Mouse (Mus musculus) myocyte (in vitro differentiated cells): ENCODE measurements around the gene Zmynd8. TPM values are rescaled to one million over a fixed set of nuclear protein-coding genes. Genes with fewer than 3 reads are reported as not detected.

Source experiments
- H3K27me3 ChIP-seq: one replicate; pipeline ENCODE4 v1.6.1; 2011; ENCODE audit not compliant: control insufficient read depth, insufficient read depth, insufficient read length
- H3K36me3 ChIP-seq: one replicate; pipeline ENCODE4 v1.6.1; 2011; ENCODE audit not compliant: control insufficient read depth, insufficient read depth
- H3K4me2 ChIP-seq: one replicate; pipeline ENCODE4 v1.6.1; 2011; ENCODE audit warnings: low read depth, control low read depth
- H3K4me3 ChIP-seq: one replicate; pipeline ENCODE4 v1.5.1; 2011; ENCODE audit warnings: mild to moderate bottlenecking, control low read depth, moderate library complexity
- H3K79me2 ChIP-seq: one replicate; pipeline ENCODE4 v1.6.1; 2011; ENCODE audit not compliant: control insufficient read depth, insufficient read depth
- H3ac ChIP-seq: one replicate; pipeline ENCODE4 v1.6.1; 2011; ENCODE audit not compliant: control insufficient read depth, insufficient read length
- CEBPB ChIP-seq: IDR thresholded peaks from 2 replicates; pipeline ENCODE4 v1.6.1; 2011; ENCODE audit warnings: mild to moderate bottlenecking, moderate library complexity; ENCODE audit not compliant: poor library complexity, insufficient read depth, severe bottlenecking
- E2F4 ChIP-seq: IDR thresholded peaks from one replicate; pipeline ENCODE4 v1.6.1; 2011; ENCODE audit warnings: mild to moderate bottlenecking, control low read depth, moderate library complexity; ENCODE audit not compliant: insufficient read depth
- MAX ChIP-seq: IDR thresholded peaks from one replicate; pipeline ENCODE4 v1.6.1; 2011; ENCODE audit warnings: low read depth, mild to moderate bottlenecking, control low read depth
- MYOD1 ChIP-seq, 3 experiments: IDR thresholded peaks; one replicate each; pipeline ENCODE4 v1.6.1; 2011; ENCODE audit warnings: control low read depth in 2 of 3, low read depth in 2 of 3, mild to moderate bottlenecking in 2 of 3, moderate library complexity in 1 of 3; ENCODE audit not compliant: insufficient read length in 2 of 3, control insufficient read depth in 1 of 3
- MYOG ChIP-seq, 3 experiments: IDR thresholded peaks; one replicate each; pipeline ENCODE4 v1.6.1; 2011; ENCODE audit warnings: control low read depth in 2 of 3, low read depth in 2 of 3, mild to moderate bottlenecking in 2 of 3; ENCODE audit not compliant: insufficient read length in 2 of 3, control insufficient read depth in 1 of 3, insufficient read depth in 1 of 3
- POLR2A ChIP-seq: IDR thresholded peaks from one replicate; pipeline ENCODE4 v1.6.1; 2011; ENCODE audit warnings: low read depth, mild to moderate bottlenecking, control low read depth, moderate library complexity; ENCODE audit not compliant: insufficient read length
- POLR2AphosphoS2 ChIP-seq: IDR thresholded peaks from one replicate; pipeline ENCODE4 v1.6.1; 2011; ENCODE audit warnings: low read depth, control low read depth; ENCODE audit not compliant: insufficient read length
- REST ChIP-seq: IDR thresholded peaks from one replicate; pipeline ENCODE4 v1.6.1; 2011; ENCODE audit warnings: mild to moderate bottlenecking, control low read depth, moderate library complexity; ENCODE audit not compliant: insufficient read depth, insufficient read length
- SRF ChIP-seq: IDR thresholded peaks from one replicate; pipeline ENCODE4 v1.6.1; 2011; ENCODE audit warnings: low read depth; ENCODE audit not compliant: control insufficient read depth, insufficient read length
- TCF12 ChIP-seq: IDR thresholded peaks from one replicate; pipeline ENCODE4 v1.6.1; 2011; ENCODE audit warnings: mild to moderate bottlenecking, control low read depth; ENCODE audit not compliant: poor library complexity, insufficient read depth, severe bottlenecking
- TCF3 ChIP-seq: IDR thresholded peaks from one replicate; pipeline ENCODE4 v1.6.1; 2011; ENCODE audit warnings: low read depth, control low read depth; ENCODE audit not compliant: insufficient read length
- USF1 ChIP-seq: IDR thresholded peaks from one replicate; pipeline ENCODE4 v1.6.1; 2011; ENCODE audit warnings: low read depth, mild to moderate bottlenecking, control low read depth, moderate library complexity
- polyA plus RNA-seq: library from polyadenylated mRNA; unstranded; fragments of >200 nt; fragmentation: generic; extraction: Trizol; gene quantifications from one replicate; pipeline ENCODE4 v1.2.1, GENCODE M21; 2012; ENCODE audit warnings: missing spikeins

Gene Zmynd8
- polyA plus RNA-seq, 1 experiment = 20.9 TPM

DNA sequence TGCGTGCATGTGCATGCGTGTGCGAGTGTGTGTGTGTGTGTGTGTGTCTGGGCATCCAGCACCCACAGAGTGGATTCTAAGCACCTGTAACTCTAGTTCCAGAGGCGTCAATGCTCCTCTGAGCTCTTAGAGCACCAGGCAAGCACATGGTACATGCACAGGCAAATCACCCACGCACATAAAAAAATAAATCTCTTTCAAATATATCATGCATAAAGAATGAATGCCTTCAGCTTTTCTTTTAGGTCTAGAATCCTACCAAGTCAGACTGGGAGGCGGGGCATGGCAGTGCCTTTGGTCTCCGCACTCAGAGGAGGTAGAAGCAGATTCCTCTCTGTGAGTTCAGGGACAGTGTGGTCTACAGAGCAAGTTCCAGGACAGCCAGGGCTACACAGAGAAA is 58.0 kb downstream of the Zmynd8 start:
- Histone ChIP-seq H3K4me3 (no peak overlapping the region), H3K4me2 (no peak overlapping the region), H3K36me3 (peaks cover 35% of the 10 kb centered on the region), H3K27me3 (no peaks in the 10 kb centered on the region), H3ac (no peak overlapping the region), H3K79me2 (no peaks in the 10 kb centered on the region)
- TF ChIP-seq E2F4 = no peak
- TF ChIP-seq TCF12 = no peak
- TF ChIP-seq CEBPB = no peak
- no peak for TF ChIP-seq POLR2A
- no peak for TF ChIP-seq MYOD1 (IDR thresholded peaks at IDR 0.05; ENCODE audit: control insufficient read depth in 1 of 3, insufficient read length in 2 of 3, low read depth in 2 of 3)
- TF ChIP-seq MYOG (IDR thresholded peaks at IDR 0.05; ENCODE audit: control insufficient read depth in 1 of 3, insufficient read depth in 1 of 3, insufficient read length in 2 of 3, low read depth in 2 of 3) = no peak
- TF ChIP-seq REST = no peak
- TF ChIP-seq SRF = no peak
- TF ChIP-seq TCF3 = no peak

GRCm38 (mm10) chr2:165839317-165839652 is 59.5 kb downstream of the Zmynd8 start:
- no peak overlapping the region for H3K4me3 ChIP-seq
- no peaks in the 10 kb centered on the region for H3K27me3 ChIP-seq
- peaks cover 36% of the 10 kb centered on the region for H3K36me3 ChIP-seq
- H3K4me2 ChIP-seq = no peak overlapping the region
- no peak overlapping the region for H3ac ChIP-seq
- H3K79me2 ChIP-seq = no peaks in the 10 kb centered on the region
- TF ChIP-seq POLR2A (no peak), TCF12 (no peak), MAX (no peak), MYOD1 (IDR thresholded peaks at IDR 0.05; ENCODE audit: control insufficient read depth in 1 of 3, insufficient read length in 2 of 3, low read depth in 2 of 3) (no peak), POLR2AphosphoS2 (no peak), E2F4 (no peak), CEBPB (no peak), MYOG (IDR thresholded peaks at IDR 0.05; ENCODE audit: control insufficient read depth in 1 of 3, insufficient read depth in 1 of 3, insufficient read length in 2 of 3, low read depth in 2 of 3) (no peak), TCF3 (no peak), USF1 (no peak), REST (no peak), SRF (no peak)

GRCm38 (mm10) chr2:165838606-165839316 is 60.1 kb downstream of the Zmynd8 start:
- H3K79me2 ChIP-seq = no peaks in the 10 kb centered on the region
- H3K4me3 ChIP-seq = no peak overlapping the region
- TF ChIP-seq MYOG (IDR thresholded peaks at IDR 0.05; ENCODE audit: control insufficient read depth in 1 of 3, insufficient read depth in 1 of 3, insufficient read length in 2 of 3, low read depth in 2 of 3) = no peak
- TF ChIP-seq SRF = no peak
- no peak for TF ChIP-seq POLR2A
- no peaks in the 10 kb centered on the region for H3K27me3 ChIP-seq
- H3ac ChIP-seq = no peak overlapping the region
- H3K4me2 ChIP-seq = no peak overlapping the region
- peaks cover 36% of the 10 kb centered on the region for H3K36me3 ChIP-seq

- H3K36me3 ChIP-seq = peaks cover 36% of the 10 kb centered on the region
- H3K27me3 ChIP-seq = no peaks in the 10 kb centered on the region
- H3K4me2 ChIP-seq = no peak overlapping the region
- H3K79me2 ChIP-seq = no peaks in the 10 kb centered on the region
- H3ac ChIP-seq = no peak overlapping the region
- TF ChIP-seq MYOG (IDR thresholded peaks at IDR 0.05; ENCODE audit: control insufficient read depth in 1 of 3, insufficient read depth in 1 of 3, insufficient read length in 2 of 3, low read depth in 2 of 3) = no peak
- TF ChIP-seq MAX = no peak
- no peak for TF ChIP-seq TCF12
- TF ChIP-seq POLR2AphosphoS2 = no peak
- TF ChIP-seq USF1 = no peak
- no peak for TF ChIP-seq CEBPB
- no peak for TF ChIP-seq REST
- TF ChIP-seq POLR2A = no peak
- TF ChIP-seq TCF3 = no peak
- TF ChIP-seq E2F4 = no peak
- no peak for TF ChIP-seq SRF
- no peak for TF ChIP-seq MYOD1 (IDR thresholded peaks at IDR 0.05; ENCODE audit: control insufficient read depth in 1 of 3, insufficient read length in 2 of 3, low read depth in 2 of 3)
- no peak overlapping the region for H3K4me3 ChIP-seq
Measured at GRCm38 (mm10) chr2:165834601-165835000, 64.2 kb downstream of the Zmynd8 start.

GRCm38 (mm10) chr2:165833468-165833867 is 65.3 kb downstream of the Zmynd8 start:
- no peaks in the 10 kb centered on the region for H3K79me2 ChIP-seq
- H3K27me3 ChIP-seq = no peaks in the 10 kb centered on the region
- no peak overlapping the region for H3K4me3 ChIP-seq
- no peak overlapping the region for H3K4me2 ChIP-seq
- H3K36me3 ChIP-seq = peaks cover 37% of the 10 kb centered on the region
- no peak overlapping the region for H3ac ChIP-seq
- TF ChIP-seq POLR2A = no peak
